Mouse (Mus musculus) bone marrow macrophage, adult 2 months (primary cell): ENCODE results near the gene 4931429L15Rik.

ENCODE experiments used
- CTCF ChIP-seq: IDR thresholded peaks from 2 replicates; pipeline ENCODE4 v1.5.1; 2012; ENCODE audit warnings: low read depth, mild to moderate bottlenecking, low read length, moderate library complexity
- POLR2A ChIP-seq: IDR thresholded peaks from 2 replicates; pipeline ENCODE4 v1.6.1; 2012; ENCODE audit warnings: mild to moderate bottlenecking, low read depth, low read length, borderline replicate concordance

GRCm38 (mm10) chr9:46259111-46259510, 60.7 kb downstream of the 4931429L15Rik start:
- TF ChIP-seq CTCF (no peak), POLR2A (no peak)
